Mouse (Mus musculus) urinary bladder, postnatal 14 days (tissue): ENCODE measurements around the gene Cbll1.

Experiments used
- DNase-seq: peaks from one replicate; pipeline ENCODE4 v3.0.0; 2021; ENCODE audit warnings: low spot score

Gene Cbll1

DNA sequence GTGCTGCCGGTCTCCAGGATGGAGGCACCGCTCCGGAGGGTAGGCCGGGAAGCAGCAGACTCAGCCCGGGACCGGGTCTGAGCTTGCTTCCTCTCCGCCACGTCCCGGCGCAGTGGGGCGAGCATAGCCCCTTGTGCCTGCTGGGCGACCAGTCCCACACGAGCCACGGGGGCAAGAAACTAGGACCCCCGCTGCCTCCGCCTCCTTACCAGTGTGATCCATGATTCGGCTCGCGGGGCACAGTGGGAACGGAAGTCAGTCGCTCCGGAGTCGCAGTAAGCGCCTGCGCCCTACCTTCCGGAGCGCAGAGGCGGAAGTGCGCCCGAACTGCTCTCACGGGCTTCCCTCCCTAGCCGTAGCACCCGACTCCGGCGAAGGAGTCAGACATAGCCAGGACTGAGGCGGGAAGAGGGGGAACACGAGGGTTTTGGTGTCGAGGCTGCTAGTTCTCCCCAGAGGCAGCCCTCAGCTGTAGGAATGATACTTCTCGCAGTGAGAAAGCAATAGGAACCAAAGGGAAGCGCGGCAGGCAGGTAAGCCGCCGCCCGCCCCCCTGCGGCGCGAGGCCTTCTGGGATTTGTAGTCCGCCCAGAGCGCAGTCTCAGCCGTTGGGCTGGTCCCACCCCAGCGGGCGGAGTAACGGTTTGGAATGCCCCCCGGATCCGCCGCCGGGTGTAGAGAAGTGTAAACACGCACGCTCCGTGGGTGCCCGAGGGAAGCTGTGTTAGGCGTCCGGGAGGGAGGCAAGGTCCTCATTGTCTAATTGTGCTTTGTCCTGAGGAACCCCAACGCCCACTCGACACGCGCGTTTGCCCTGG is at the start of gene Cbll1:
TSS of gene Cbll1 (minus strand) at position 303 of the 818 bp plus-strand sequence.
- peak; percentile 94 for DNase-seq

DNA sequence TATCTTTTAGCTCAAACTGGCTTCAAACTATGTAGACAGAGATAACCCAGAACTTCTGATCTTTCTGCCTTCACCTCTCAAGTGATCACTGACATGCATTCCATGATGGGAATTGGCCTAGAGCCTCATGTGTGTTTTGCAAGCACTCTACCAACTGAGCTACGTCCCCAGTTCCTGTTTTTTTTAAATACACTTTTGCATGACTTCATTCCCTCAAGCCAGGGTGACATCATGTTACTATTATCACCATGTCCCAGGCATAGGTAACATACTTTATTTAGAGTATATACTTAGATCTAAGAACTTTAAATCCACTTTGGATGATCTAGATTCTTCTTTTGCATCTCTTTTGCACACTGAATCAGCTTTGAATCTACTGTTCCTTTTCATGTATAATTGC is 46.6 kb upstream of the Cbll1 start:
- no peak for DNase-seq

DNA sequence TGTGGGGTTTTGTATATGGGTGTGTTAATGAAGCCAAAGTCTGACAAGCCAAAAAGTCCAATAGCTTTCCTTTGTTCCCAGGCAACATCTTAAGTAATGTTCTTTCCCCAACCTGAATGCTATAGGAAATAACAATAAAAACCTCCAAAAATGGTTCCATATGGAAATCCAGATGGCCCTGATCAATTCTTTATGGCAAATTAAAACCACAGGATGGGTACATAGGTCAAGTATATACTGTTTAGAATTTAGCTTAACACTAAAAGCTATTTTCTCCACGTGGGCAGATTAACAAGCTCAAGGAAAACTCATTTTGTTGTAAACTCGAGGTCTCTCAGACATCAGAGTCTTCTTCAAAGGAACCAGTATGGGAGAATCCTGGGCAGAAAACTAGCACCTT is 45.8 kb upstream of the Cbll1 start:
- no peak for DNase-seq

DNA sequence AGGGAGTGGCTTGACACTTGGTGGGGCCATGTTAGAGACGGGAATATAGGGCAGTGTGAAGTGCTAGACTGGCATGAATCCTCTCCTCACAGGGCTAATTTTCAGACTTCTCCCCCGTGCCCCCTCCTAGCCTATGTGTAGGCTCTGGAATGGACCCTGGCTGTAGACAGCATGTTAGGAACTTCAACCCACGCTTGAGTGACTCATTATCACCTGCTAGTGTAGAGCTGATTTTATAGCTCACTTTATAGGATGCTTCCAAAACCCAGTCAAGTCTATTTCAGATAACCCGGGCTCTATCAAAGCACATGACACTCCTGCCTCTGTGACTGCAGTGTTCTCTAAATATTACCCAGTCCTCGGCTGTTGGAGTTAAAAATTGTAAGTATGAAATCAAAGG is 42.1 kb upstream of the Cbll1 start:
- no peak for DNase-seq

DNA sequence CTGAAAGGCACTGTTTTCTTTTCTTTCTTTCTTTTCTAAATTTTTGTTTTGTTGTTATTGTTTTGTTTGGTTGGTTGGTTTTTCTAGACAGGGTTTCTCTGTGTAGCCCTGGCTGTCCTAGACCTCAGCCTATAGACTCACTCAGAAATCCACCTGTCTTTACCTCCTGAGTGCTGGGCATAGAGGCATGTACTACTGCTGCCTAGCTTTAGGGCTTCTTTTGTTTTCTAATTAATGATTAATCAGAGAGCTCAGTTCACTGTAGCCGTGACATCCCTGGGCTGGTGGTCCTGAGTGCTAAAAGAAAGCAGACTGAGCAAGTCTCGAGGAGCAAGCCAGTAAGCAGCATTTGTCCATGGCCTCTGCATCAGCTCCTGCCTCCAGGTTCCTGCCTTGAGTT is 40.4 kb upstream of the Cbll1 start:
- no peak for DNase-seq

DNA sequence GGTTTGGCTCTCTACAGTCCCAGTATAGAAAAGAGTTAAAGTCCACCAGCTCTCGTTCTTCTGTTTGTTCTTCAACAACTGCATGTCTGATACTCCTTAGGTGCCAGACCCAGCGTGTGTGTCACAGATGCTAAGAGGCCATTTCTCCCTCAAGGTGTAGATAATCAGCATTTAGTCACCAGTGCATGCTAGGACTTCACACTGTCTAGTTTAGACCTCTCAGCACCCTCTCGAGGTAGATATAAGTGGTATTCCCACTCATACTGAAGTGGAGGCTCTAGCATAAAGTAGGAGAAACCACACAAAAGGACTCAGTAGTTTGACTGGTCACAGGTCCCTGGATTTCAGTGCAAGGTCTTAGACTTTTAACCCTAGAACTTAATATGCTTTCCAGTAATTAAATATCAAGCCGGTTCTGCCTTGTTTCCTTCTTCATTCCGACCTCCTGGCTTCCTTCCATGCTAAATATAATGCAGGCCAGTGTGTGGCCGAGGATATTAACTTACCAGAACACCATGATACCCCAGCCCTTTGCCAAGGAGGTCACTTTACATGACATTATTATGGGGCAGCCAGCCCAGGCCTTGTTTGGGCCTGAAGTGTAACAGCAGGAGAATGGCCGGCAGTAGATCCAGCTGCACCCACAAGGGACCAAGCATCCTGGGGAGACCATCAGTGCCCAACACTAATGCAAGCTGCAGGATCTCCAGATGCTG is 38.3 kb upstream of the Cbll1 start:
- no peak for DNase-seq

DNA sequence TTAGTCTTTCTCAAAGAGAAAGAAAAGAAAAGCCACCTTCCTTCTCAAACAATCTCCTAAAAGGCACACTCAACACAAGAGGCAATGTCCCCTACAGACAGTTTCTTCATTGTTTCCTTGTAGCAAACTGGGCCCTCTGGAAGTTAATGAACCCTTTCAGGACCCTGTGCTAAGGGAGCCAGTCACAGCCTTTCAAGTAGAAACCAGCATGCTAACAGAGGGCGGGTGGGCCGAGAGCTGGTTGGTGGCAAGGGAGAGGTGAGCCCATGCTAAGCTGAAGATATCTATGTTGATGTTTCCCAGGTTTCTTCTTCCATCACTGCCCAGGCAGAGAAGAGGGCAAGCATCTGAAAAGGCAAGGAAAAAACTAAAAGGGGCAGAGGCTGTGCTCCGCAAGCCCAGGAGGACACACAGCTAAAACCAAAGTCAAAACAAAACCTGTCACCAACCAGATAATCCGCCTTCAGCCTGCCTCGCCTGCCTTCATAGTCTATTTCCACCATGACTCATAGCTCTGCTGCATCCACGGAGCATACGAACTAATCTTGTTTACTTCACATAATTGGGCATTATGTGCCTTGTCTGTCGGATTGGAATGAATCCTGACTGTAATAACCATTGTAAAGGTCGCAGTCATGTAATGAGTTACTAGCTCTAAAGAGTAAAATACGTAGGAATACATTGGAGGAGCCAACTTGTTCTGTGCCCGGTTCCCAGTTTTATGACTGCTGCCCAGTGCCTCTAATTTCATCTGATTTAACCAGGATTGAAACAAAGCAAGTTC is 34.8 kb upstream of the Cbll1 start:
- no peak for DNase-seq

DNA sequence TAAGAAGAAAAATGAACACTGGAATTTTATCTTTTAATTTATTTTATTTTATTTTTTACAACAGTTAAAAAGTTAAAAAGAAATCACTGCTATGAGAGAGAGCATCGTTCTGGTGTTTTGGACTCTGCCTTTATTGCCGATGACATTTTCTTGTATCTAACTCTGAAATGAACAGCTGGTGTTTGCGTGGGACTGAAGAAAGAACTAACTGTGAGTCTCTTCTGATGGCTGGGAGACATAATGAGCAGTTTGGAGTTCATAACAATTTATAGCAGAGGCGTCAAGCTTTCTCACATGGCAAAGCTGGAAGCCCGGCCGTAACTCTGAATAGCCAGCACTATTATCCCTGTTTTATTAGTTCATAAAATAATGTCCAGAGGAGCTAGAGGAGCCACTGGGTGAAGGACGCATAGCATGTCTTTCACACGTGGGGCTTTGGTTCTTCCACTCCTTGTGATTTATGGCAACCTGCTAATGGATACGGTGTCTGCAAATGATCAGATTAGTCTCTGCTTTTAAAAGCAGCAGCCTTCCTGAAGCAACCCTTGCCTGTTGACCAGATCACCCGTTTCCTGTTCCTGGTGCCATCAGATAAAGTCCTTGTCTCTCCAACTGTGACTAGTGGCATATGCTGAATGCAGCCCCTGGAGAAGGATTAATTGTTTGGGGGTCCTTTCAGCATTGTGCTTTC is 33.9 kb upstream of the Cbll1 start:
- no peak for DNase-seq

DNA sequence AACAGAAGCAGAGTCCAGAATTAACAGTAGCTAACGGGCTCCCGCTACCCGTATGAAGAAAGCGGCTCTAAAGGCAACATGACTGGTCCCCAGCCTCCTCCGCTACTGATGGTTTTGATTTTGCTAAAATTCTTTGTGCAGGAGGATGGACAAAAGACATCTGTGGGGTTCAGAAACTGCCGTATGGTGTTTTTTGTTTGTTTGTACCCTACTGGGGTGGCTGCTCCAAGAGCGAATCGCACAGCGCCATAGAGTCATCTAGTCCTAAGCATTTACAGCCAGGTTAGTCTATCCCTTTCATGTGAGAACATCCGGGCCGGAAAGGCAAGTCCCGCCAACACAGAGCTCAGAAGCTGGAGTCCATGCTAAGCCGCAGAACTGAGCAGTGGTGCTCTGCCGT is 32.6 kb upstream of the Cbll1 start:
- DNase-seq, result no peak

DNA sequence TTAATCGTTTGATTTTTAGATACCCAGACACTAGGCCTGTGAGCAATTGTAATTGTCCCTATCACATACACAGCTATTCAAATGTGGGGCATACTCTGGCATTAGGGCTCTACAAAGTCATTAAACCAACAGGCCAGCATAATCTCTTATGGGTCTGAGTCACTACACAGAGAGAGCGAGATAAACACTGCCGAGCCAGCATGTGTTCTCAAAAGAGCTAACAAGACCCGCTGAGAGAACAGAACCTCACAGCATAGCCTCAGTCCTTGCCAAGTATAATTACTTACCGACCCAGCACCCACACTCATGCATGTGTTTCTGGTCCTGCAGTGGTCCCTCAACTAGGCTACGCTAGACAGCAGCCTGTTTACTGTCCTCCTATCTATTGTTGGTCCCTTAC is 28.0 kb upstream of the Cbll1 start:
- no peak for DNase-seq

DNA sequence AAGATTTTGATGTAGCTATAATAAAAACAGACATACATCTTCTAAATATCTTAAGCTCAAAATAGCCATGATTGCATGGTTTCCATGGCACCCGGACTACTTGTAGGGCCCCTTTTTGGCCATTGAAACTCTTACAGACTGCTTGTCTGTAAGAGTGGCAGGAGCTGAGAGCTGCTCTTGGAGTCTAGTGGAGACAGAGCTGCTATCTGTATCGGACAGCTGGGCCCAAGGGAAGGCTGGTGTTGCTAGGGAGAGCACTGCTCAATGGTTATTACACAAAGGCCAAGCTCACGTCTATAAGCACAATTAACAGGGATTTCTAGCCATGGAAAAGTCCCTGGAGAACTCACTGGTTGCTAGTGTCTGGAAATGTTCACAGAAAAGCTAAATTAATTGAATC is 22.0 kb upstream of the Cbll1 start:
- no peak for DNase-seq

DNA sequence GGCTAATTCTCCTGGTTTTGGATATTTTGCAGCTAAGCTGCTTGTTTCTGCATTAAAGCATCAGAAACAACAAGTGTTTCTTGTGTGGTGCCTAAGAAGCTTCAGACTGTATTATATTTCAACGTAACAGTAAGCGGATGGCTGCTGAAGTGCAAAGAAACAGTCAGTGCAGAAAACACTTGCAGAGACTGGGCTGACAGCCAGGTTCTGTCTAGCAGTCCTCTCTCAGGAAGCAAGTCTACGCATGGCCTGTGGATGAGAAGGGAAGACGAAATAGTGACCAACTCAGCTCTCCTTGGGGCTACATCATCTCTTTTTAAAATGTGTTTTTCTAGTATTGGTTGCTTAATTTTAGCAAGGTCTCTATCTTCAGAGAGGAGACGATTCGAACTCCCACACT is 20.7 kb upstream of the Cbll1 start:
- DNase-seq, result no peak

DNA sequence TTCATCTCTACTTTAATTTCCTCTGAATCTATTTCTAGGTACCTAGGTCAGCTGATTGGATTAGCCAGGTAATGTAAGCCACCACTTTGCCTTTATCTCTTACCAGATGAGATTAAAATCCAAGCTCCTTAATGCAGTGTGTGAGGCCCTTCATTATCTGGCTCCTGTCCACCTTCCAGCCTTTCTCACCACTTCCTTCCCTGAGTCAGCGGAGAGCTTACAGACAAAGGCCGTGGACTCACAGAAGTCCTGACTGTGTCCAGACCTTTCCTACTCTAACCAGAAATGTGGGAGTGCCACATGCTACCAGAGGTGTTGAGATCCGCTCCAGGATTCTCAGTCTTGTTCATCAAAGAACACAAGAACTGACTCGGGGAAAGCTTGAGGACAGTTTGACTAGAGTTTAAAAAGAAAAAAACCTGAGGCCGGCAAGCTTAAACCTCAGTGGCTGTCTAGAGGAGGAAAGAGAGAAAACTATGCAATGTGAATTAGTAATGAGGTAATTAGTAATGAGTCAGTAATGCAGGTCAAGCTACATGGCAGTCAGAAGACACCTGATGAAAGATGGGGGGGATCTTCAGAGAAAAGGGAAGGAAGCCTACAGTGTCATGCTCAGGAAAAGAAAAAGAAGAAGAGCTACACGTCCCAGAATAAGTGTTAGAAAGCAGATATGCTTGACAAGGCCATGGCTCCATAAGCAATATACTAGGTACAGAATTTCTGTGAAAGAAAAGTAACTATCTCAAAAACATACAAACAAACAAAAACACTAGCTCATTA is 14.5 kb upstream of the Cbll1 start:
- no peak for DNase-seq

DNA sequence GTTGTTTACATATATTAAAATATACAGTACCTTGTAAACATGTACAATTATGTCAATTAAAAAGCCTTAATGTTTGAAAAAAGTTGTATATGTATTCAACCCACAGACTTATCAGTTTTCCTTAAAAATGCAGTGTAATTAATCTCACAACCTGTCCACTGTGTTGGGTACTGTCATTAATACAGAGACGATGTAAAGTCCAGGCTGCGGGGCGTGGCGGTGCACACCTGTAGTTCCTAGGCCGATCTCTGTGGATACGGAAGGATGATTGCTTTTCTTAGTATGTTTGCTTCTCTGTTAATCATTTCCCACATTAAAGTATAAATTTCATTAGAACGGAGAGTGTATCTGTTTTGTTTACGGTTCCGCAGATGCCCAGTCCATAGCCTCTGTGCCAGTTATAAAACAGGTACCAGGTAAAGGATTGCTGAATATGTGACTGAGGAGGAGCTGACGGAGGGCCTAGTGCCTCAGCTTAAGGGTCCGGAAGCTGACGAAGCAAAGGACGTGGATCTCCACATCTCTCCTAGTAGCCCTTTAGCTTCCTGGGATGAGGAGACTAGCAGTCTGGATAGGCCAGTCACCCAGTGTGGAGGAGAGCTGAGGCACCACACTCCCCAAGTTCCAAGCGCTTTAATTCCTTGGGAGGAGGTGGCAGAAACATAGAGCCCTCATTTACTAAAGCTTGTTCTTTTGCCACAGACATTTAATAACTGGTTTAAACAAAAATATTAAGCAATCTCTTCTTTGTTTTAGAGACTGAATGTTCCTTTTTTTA is 13.4 kb upstream of the Cbll1 start:
- DNase-seq, result no peak

DNA sequence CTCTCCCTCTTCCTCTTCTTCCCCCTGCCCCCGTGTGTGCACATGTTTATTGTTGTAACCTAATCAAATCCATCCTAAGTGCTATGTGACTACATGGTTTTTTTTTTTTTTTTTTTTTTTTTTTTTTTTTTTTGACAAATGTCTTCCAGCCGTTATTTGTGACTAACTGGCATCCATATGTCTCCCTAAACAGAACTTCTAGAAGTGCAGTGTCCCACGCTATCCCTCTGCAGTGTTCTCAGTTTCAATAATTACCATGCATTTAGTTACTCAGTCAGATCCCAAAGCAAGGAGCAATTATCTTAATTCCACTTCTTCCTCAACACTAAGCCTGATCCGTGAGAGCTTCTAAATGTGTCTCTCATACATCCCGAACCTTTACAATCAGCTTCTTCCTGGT is 11.8 kb upstream of the Cbll1 start:
- DNase-seq, result no peak

DNA sequence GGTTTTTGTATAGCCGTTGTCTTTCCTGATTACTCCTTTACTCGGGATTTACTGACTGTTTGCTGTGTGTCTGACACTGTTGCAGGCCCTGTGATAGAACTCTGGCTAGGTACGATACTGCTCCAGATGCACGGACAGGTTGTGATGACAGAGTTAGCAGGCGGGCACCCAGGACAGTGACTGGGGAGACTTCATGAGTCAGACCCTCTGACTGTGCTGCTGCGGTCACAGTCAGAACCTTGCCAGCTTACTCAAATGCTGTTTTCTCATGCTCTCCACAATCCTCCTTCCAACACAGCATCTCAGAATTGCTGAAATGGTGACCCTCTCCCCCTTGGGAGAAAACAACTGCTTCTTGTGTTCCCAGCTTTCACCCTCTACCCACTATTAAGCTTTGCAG is 9.1 kb upstream of the Cbll1 start:
- no peak for DNase-seq

DNA sequence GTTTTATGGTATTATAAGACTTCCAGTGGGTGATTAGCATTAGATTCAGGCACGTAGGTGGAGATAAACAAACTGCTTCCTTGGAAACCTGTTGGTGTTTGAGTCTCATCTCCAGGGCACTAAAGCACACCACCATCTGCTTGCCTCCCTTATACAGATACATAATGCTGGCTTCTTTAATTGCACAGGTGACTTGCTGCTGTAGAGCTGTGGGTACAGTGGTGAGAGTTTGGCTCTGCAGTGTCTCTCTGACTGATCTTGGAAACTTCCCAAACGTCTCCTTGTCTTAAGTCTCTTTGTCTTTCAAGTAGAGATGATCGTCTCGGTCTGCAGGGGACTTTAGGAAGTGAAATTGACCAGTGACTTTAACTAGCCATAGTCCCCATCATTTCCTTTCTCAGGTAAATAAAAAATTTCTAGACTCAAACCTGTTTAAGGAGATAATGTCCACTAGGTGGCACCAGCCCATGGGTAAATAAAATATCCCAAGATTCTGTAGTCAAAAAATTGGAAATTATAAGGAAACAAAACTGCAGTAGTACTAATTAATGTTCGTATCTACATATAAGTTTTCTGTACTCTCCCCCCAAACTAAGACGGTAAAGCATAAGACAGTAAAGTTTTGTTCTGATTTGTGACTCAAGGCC is 8.4 kb upstream of the Cbll1 start:
- peak; percentile 16 for DNase-seq

DNA sequence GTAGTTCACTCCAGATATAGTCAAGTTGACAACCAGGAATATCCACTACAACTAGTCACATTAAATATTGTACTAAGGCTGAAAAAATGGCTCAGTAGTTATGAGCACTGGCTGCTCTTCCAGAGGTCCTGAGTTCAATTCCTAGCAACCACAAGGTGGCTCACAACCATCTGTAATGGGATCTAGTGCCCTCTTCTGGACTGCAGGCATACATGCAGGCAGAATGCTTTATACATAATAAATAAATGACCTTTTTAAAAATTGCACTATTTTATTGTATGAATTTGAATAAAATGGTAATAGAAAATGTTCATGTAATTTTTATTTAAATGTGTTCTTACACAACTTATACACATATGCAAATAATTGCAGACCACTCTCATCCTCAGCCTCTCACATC is 3.8 kb upstream of the Cbll1 start:
- no peak for DNase-seq

DNA sequence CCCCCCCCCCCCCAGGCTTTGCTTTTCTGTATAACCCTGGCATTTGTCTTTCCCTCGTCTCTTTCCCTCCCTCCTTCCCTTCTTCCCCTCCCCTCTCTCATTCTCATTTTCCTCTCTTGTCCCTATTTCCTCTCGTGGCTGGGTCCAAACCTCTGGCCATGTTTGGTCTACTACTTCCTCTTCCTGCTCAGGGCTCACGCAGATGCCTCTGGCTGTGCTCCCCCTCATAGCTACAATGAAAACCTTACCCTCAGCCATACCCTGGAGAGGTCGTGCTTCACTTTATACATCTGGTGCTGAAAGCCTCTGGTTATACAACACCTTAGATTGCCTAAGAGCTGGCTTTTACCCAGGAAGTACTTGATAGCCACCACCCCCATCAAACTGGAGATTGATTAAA is 1.9 kb upstream of the Cbll1 start:
- DNase-seq, result no peak

DNA sequence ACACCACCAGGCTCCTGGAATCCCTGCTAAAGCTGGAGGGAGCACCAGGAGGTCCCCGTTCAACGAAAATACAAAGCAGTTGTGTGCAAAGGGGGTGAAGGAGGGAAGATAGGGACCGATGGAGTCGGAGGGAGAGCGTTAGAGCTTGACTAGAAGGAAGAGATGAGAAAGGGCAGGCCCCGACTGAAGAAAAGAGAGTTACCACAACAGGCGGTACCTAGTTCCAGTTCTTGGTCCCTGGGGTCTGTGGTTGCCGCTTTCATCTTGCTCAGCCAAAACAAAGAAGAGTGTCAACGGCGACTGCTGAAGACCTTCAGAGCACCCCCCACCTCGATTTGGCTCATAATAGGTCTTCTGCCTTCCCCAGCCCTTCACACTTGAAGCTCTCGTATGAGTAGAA is 780 bp upstream of the Cbll1 start:
- DNase-seq, result no peak
